Mouse (Mus musculus) inflammation-experienced regulatory T-cells, adult 6 months (primary cell): ENCODE data around the gene Gm37240. TPM values are rescaled to one million over a fixed set of nuclear protein-coding genes. Genes with fewer than 3 reads are reported as not detected.
"Not testable (repeated sequence)": the region's sequence is repeated elsewhere in the genome, so short reads cannot be mapped to it uniquely, and the experiment has no call there.

Source experiments
- ATAC-seq: one replicate; pipeline ENCODE4 v1.8.0; 2017
- polyA plus RNA-seq, 3 experiments: library from polyadenylated mRNA; unstranded; fragments of 100-300 nt; shearing (Covaris generic); gene quantifications; one replicate each; pipeline ENCODE4 v1.2.1; 2017

Gene Gm37240
- polyA plus RNA-seq, 3 experiments from 2014 or later: 0.74 to 4.1 (median 0.98) TPM

DNA sequence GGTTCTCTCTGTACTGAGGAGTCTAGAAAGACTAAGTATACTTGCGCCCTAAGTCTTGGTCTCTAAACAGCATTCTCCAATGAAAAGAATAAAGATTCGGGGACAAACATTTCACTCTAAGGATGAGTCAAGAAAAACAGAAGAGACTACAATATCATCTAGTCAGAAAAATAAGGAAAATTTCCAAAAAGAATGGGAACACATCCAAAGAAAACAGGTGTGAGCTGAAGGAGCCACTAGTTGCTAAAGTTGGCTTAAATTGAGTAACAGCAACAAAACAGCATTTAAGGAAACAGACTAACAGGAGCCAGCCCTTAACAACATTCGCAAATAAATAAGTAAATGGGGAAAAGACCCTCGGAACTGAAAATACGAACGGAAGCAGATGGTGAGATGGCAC is 1318.8 kb downstream of the Gm37240 start:
- ATAC-seq: no peak

DNA sequence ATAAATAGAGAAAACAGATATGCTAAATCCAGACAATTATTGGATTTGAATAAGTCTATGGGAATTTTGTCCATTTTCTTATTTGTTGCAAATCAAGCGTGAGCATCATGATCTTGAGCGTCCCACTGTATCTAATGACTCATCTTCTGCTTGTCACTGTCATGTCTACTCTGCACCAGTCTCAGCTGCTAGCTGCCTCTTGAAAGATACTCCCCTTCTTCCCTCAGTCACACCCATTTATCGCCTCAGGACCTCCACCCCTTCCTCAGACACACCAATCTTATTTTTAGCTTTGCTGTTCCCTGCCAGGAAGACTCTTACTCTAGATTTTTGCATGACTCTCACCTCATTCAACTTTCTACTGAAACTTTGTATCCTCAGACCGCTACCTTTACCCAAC is 1323.9 kb downstream of the Gm37240 start:
- ATAC-seq: no peak

DNA sequence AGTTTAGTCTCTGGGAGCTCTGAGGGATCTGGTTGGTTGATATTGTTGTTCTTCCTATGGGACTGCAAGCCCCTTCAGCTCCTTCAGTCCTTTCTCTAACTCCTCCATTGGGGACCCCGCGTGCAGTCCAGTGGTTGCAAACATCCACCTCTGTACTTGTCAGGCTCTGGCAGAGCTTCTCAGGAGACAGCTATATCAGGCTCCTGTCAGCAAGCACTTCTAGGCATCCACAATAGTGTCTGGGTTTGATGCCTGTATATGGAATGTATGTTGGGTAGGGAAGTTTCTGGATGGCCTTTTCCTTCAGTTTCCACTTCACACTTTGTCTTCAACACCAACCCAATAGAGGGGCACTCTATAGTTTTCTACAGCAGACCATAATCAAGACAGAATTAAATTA is 1324.4 kb downstream of the Gm37240 start:
- not testable (repeated sequence) for ATAC-seq

DNA sequence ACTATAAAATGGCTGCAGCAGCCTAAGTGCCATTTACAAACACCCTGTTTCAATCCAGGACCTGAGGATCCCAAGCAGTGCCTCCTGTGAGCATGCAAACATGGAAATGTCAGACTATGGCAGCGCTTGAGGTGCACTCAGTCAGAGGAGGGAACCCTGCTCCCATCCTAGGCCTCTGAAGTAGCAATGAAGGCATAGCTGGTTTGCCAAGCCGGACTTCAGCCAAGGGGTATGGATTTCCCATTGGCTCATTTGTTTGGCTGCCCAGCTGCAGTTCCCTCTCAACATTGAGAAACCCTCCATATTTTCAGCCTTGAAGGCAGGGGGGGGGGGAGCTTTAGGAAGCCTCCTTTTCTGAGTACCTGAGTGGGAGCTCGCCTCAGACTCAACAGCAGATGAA is 1329.0 kb downstream of the Gm37240 start:
- ATAC-seq: no peak

DNA sequence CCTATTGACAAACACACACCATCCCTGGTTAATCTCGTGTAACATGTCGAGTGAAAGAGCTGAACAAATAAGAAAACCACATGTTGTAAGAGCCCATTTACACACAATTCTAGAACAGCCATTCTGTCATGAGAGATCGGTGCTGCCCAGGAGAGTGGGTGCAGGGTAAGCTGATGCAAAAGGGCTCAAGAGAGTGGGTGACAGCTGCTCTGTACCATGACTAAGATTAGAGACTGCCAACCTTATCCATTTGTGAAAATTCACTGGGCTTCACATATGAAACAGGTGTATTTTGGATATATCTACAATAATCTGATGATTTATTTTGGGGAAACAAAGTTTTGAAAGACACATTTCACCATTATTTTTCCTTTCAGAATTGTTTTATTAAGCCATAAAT is 1331.5 kb downstream of the Gm37240 start:
- no peak for ATAC-seq

DNA sequence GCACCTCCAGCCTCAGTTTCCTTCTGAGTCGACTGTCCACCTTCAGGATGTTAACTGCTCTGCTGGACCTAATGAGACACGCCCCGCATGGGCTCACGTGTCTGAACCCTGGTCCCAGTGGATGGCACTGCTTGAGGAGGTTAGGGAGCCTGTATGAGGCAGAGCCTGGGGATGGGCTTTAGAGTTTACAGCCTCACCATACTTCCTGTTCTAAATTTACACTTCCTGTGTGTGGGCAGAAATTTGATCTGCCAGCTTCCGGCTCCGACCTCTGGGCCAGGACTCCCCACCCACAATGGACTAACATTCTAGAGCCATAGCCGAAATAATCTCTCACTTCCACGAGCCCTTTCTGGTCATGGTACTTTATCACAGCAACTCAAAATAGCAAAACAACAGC is 1340.1 kb downstream of the Gm37240 start:
- peak; percentile 77 for ATAC-seq

DNA sequence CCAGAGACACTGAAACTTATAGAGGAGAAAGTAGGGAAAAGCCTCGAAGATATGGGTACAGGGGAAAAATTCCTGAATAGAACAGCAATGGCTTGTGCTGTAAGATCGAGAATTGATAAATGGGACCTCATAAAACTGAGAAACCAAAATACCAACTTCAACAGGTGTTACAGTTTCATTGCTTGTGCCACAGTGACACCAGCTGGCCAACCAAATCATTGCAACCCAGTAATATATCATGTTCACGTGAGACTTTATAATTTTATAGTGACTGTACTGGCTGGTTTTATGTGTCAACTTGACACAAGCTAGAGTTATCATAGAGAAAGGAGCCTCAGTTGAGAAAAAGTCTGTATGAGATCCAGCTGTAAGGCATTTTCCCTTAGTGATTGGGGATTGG is 1344.9 kb downstream of the Gm37240 start:
- peak; percentile 73 for ATAC-seq

DNA sequence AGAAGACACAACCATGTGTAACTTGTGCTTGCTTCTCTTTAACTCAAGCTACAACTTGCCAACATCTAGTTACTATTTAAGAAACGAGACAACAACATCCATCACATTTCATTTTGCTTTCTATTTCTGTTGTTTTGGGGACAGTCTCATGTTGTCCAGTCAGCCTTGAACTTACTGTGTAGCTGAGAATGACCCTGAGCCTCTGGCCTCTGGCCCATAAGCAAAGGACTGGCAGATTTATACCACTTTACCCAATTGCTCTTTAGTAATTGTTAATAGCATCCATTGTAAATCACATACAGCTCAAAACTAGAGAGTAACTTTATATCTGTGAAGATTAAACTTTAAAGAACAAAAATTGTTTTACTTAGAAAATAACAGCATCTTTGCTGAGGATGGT is 1345.4 kb downstream of the Gm37240 start:
- ATAC-seq: no peak

DNA sequence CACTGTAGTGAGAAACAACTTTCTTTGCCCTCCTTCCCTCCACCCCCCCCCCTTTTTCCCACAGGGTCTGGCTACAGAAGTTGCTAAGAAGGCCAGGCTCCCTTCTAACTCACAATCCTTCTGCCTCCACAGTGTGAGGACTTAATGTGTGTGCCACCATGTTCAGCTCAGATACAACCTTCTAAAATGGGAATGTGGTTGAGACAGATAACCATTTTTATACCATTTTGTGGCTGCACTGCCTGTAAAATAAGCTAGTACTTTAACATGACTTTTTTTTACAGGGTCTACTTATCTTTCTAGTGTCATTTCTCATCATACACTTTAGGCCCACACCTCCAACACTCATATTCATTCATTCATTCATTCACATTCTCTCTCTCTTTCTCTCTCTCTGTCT is 1346.7 kb downstream of the Gm37240 start:
- no peak for ATAC-seq

DNA sequence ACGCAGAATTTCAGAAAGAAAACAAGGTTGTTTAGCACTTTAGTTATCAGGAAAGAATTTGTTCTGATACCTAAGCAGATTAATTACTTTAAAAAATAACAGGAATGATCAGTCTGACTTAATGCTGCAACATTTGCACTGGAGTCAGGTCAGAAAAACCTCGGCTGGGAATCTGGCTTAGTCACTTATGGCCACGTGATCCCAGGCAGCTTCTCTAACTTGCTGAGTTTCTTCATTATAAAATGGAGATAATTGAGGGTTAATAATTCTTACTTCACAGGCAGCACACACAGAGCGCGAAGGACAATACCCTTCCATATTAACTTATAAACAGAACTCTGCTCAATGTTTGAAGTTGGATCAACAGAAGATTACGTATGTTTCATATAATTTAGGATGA is 1350.3 kb downstream of the Gm37240 start:
- ATAC-seq: no peak

DNA sequence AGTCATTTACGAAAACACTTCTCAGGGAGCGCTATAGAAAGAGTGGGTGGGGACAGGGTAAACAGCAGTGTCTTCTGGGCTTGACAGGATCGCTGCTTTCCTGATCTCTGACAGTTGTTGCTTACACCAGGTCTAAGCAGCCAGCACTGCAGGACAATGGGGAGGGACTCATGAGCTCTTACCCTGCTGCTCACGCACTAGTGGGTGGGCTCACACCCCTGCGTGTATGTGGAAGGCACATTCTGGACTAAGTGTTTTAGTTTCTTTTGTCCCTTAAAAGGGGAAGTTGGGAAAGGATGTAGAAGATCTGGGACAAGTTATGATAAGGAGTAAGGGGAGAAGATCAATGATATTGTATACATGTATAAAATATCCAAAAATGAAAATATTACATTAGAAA is 1354.1 kb downstream of the Gm37240 start:
- ATAC-seq: no peak

DNA sequence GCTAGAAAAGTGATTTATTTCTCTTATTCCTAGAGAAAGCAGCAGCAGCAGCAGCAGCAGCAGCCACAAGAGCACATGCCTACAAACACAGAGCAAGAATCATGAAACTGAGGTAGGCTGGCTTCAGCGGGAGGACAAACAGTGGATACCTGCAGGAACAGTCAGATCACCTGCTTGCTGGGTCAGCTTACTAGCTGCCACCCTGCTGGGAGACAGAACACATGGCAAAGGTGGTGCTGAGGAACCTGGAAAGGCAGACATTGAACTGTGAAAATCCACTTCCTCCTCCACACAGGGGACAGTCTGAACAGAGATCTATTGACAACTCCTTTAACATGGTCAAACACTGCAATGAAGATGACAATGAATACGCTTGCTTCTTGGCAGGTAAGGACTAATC is 1358.3 kb downstream of the Gm37240 start:
- no peak for ATAC-seq

DNA sequence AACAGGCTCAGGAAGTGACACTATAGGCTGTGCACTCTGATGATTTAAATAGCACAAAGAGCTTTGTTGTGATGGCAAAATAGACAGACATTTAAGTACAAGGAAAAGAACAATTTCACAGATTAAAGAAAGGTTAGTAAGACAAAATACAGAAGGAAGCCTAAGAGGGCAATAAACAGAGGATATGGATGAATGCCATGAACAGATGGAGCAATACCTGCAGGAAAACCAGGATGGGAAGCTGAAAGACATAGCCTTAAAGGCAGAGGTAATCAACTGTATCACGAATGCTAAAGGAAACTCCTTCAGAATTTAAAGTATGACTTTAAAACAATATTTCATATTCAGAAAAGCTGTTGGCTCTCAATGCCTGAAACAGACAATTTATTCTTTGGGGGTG is 1362.4 kb downstream of the Gm37240 start:
- no peak for ATAC-seq

DNA sequence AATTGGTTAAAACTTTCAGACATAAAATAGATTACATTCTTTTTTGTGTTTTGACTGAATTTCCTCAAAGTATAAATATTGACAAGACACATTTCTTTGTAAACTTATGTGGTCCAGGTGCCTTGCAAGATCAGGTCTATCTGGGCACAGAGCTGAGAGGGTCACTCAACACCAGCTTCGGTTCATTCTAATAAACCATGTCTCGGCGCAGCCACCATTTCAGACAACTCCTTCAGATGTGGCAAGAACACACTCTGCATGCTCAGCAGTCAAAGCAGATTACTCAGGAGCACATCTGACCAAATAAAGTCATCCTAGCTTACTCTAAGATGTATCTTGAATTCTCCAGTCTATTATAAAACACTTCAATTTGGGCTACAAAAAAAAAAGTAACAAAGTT is 1371.2 kb downstream of the Gm37240 start:
- no peak for ATAC-seq

DNA sequence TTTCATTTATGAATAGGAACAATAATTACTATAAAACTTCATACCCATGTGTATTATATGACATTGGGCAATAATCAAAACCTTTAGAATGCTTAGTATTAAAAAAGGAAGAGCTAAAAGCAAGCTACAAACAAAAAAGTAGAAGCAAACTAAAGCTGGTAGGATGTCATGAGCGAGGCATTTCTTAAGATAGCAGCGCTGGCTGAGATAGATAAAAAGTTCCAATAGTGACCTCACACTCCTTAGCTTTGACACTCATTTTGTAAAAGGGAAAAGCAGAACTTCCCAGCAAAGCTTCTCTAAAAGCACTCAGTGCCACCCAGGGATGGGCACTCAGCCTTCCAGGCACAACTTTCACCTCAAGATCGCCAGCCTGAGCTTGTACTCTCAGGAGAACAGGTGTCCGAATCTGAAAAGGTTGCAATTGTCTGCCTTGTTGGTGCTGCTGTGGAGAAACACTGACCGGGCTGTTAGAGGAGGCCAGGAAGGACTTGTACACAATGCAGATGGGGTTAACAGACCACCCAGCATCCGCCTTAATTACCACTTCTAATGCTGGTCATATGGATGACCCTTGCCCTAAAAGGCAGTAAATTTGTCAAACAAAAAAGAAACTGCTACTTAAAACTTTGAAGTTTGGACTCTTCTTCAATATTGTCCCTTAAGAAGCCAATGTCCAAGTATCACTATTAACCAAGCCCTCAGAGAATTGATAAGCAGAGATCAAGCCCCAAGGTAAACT is 1374.4 kb downstream of the Gm37240 start:
- ATAC-seq: no peak

DNA sequence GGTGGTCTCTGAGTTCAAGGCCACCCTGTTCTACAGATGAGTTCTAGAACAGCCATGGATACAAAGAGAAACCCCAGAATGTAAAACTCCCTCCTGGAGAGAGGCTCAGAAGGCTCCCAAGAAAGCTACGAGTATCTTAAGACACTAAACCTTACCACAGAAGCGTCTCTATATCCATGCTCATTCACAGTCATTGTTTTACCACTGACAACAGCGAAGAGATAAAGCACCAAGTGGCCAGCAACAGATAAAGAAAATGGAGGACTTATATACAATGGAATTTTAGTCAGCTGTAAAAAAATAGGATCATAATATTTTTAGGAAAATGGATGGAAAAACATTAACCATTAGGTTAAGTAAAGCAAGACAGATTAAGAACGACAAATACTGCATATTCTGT is 1382.1 kb downstream of the Gm37240 start:
- ATAC-seq: no peak

DNA sequence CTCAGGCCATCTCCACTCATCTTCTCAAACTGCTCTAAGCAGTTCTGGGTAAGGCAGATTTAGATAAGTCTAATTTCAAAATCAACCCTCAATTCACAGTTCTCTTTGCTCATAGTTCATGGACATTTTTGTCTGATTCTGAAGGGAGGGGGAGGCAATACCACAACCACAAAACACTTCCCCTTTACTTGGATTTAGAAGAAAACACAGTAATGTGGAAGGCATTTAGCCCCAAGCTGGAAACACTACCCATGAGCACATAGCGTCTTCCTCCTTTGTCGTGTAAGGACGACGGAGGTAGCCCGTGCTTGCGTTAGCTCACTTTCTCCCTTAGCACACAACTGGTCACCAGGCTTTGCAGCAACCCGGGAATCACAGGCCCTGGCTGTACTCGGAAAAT is 1383.0 kb downstream of the Gm37240 start:
- no peak for ATAC-seq

DNA sequence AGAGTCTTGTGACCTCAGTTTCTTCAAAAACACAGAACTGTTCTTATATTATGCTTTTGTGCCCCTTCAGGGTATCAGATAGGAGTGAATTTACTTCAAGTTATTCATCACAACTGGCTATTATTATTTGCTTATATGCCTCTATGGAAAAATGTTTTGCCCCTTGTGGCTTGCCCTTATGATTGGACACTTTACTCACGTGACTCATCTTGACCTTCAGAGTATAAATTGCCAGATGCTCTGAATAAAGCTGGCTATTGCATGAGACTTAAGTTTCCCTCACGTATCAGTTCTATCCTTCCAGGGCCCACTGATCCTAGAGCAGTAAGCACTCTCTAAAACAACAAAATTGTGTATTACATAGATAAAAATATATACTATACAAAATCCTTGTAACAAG is 1385.2 kb downstream of the Gm37240 start:
- ATAC-seq: no peak

DNA sequence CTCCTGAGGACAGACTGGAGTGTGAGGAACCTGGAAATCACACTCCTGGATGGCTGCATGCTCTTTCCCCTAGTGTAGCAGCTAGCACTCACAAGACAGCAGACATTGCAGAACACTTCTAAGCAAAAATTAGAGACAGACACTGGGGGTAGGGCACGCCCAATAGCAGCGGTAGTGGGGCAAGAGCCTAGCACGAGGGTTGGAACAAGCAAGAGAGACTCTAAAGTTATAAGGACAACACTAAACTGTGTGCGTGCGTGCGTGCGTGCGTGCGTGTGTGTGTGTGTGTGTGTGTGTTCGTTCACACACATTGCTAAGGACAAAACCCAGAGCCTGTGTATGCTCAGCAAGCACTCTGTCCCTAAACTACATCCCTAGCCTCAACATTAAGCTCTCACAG is 1386.8 kb downstream of the Gm37240 start:
- no peak for ATAC-seq

DNA sequence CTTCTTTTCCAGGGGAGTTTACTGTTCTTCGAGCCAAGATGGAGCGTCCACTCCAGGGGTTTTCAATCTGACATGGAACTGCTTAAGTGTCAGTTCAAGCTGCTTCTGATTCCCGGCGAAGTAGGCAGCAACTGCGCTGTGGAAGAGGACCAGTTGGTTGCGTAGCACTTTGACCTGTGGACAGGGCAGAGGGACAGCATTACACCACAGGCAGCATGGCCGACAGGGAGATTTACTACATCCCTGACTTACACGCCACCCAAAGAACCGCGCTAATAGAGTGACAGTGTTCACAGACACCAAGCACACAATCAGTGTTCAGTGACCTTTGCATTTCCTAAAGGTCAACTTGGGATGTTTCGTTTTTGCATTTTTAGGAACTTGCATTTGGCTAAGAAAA is 1389.6 kb downstream of the Gm37240 start:
- ATAC-seq: no peak

DNA sequence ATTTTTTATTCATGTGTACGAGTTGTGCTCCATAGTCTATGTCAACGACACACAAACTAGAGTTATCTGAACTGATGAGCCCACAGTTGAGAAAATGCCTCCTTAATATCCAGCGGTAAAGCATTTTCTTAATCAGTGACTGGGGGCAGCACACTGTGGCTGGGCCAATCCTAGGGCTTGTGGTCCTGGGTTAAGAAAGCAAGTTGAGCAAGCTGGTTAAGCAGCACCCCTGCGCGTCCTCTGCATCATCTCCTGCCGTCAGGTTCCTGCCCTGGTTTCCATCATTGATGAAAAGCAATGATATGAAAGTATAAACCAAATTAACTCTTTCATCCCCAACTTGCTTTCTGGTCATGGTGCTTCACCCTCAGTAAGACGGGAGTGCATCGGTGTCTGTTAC is 1394.7 kb downstream of the Gm37240 start:
- no peak for ATAC-seq

DNA sequence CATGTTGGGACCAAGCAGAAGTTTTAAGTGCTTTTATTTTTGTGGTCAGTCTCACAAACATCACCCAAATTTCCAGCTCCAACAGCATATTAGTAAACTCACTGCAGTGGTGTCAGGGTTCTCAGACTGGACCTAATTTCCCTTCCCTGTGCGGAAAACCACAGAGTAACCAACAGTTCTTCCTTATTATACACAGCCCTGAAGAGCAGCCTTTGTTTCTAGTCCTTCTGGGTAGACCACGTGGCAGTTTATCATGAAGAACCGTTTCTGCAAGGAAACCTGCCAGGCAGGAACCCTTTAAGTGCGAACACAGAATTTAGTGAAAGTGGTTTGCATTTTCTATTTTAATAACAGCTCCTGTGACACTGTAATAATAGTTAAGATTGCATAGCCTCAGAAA is 1395.2 kb downstream of the Gm37240 start:
- no peak for ATAC-seq

DNA sequence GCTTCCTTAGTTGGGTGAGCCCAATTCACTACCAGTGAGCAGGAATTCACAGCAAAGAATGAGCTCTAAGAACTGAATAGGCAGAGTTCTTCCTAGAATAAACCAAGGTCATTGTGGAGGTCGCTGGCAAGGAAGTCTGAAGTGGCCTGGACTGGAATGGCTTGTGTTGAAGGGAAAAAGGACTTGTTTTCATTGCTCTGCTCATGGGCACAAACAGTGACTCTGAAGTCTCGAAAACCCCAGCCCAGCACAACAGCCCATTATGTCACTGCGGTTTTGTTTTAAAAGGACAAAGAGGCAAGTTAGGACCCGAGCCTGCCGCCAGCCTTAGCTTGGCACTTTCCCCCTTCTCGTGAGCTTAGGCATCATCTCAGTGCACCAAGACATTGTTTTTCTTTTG is 1398.6 kb downstream of the Gm37240 start:
- ATAC-seq: no peak

DNA sequence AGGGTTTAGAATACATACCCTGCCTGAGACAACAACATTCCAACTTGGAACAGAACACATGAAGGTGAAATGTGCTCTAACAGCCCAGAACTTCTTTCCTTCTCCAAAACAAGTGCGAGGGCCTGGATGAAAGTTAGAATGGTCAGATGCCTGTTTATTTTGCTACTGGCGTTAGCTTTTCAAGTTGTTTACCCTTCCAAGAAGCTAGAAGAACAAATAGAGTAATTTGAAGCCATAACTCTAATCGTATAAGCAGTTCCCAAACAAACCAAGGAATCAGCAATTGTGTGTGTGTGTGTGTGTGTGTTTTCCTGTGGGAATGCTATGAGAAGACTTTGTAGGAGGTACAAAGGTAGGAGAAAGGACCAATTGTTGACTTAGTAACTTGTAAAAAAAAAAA is 1402.4 kb downstream of the Gm37240 start:
- no peak for ATAC-seq

DNA sequence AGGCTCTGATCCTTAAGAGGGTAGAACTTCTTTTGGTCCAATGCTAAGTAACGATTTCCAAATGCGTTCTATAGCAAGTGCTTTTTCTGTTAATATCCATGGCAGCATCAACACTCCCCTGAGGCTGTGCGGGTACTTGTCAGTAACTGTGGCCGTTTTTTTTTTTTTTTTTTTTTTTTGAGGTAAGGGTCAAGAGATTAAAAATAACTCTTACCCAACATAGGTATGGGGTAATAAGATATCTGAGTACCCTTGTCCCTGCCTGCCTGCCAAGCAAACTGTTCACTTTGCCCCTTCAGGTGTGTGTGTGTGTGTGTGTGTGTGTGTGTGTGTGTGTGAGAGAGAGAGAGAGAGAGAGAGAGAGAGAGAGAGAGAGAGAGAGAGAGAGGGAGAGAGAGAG is 1403.0 kb downstream of the Gm37240 start:
- no peak for ATAC-seq
